Mouse (Mus musculus): ENCODE measurements around the gene Atf1.
"Not testable (repeated sequence)": the region's sequence is repeated elsewhere in the genome, so short reads cannot be mapped to it uniquely, and the experiment has no call there.

Gene Atf1

GRCm38 (mm10) chr15:100307438-100308096 is 79.9 kb downstream of the Atf1 start:
- DNase-seq (ENCODE audit: low spot score), result not testable (repeated sequence)

Measured in layer of hippocampus, adult 9-10 months (tissue).